Mouse (Mus musculus) midbrain, embryonic 14.5 days (tissue): Measurements from ENCODE around the gene 4833423E24Rik. TPM values are rescaled to one million over a fixed set of nuclear protein-coding genes. Genes with fewer than 3 reads are reported as not detected.

ENCODE experiments used
- ATAC-seq: fragments of 200-750 bp; cut with Nextera tagmentation; 2 replicates; pipeline ENCODE4 v1.8.0; 2017; ENCODE audit warnings: moderate number of reproducible peaks, moderate library complexity; ENCODE audit not compliant: low FRiP score, low TSS enrichment
- DNase-seq: peaks from one replicate; pipeline ENCODE4 v3.0.0-alpha.2; 2015
- H3K27ac ChIP-seq: fragments of 300-500 bp; sonication (generic); replicated peaks from 2 replicates; pipeline ENCODE4 v1.5.1; 2014; ENCODE audit warnings: mild to moderate bottlenecking, low read depth, low read length, moderate library complexity
- H3K27me3 ChIP-seq: fragments of 300-500 bp; sonication (generic); 2 replicates; pipeline ENCODE4 v1.6.1; 2014; ENCODE audit warnings: low read length, control low read depth, mixed read lengths; ENCODE audit not compliant: control insufficient read depth, insufficient read depth
- H3K36me3 ChIP-seq: fragments of 300-500 bp; sonication (generic); 2 replicates; pipeline ENCODE4 v1.6.1; 2014; ENCODE audit warnings: low read length, control low read depth; ENCODE audit not compliant: control insufficient read depth, insufficient read depth
- H3K4me1 ChIP-seq: fragments of 300-500 bp; sonication (generic); 2 replicates; pipeline ENCODE4 v1.6.1; 2014; ENCODE audit warnings: mild to moderate bottlenecking, antibody characterized with exemption, low read length, control low read depth; ENCODE audit not compliant: control insufficient read depth, insufficient read depth
- H3K4me2 ChIP-seq: fragments of 300-500 bp; sonication (generic); 2 replicates; pipeline ENCODE4 v1.6.1; 2014; ENCODE audit warnings: mild to moderate bottlenecking, low read length, moderate library complexity
- H3K4me3 ChIP-seq: fragments of 300-500 bp; sonication (generic); replicated peaks from 2 replicates; pipeline ENCODE4 v1.5.1; 2014; ENCODE audit warnings: low read depth, low read length
- H3K9ac ChIP-seq: fragments of 300-500 bp; sonication (generic); replicated peaks from 2 replicates; pipeline ENCODE4 v1.6.1; 2014; ENCODE audit warnings: mild to moderate bottlenecking, low read length, moderate library complexity
- H3K9me3 ChIP-seq: fragments of 300-500 bp; sonication (generic); 2 replicates; pipeline ENCODE4 v1.6.1; 2016; ENCODE audit warnings: low read length, control low read depth, mixed read lengths; ENCODE audit not compliant: control insufficient read depth
- WGBS: fragments of 180-500 bp; shearing (Covaris S2); extraction: QIAGEN DNeasy Blood & Tissue Kit; methylation state at CpG from one replicate; pipeline ENCODE4 v1.1.7; 2014; 5-methylcytosine and 5-hydroxymethylcytosine counted together
- polyA plus RNA-seq: library from polyadenylated mRNA; unstranded; fragments of >200 nt; fragmentation: Nextera tagmentation; extraction: Ambion mirVana; gene quantifications from 2 replicates; pipeline ENCODE4 v1.2.1, GENCODE M21; 2014

The 4833423E24Rik gene
- polyA plus RNA-seq, 1 experiment from 2014 or later = 0.12 TPM

GRCm38 (mm10) chr2:85490396-85490795, 28.4 kb downstream of the 4833423E24Rik start:
- Histone ChIP-seq H3K36me3 (no peaks in the 10 kb centered on the region), H3K27me3 (no peaks in the 10 kb centered on the region), H3K9me3 (no peaks in the 10 kb centered on the region), H3K4me1 (no peaks in the 10 kb centered on the region), H3K4me3 (no peak overlapping the region), H3K9ac (no peak overlapping the region), H3K4me2 (no peak overlapping the region), H3K27ac (no peak overlapping the region)
- ATAC-seq = no peak
- WGBS = 46% methylated on average over 5 of the region's 5 CpGs
- no peak for DNase-seq

- no peak overlapping the region for H3K9ac ChIP-seq
- H3K4me3 ChIP-seq = no peak overlapping the region
- no peak overlapping the region for H3K4me2 ChIP-seq
- no peaks in the 10 kb centered on the region for H3K27me3 ChIP-seq
- no peaks in the 10 kb centered on the region for H3K36me3 ChIP-seq
- DNase-seq (no peak), ATAC-seq (no peak)
- H3K9me3 ChIP-seq = no peaks in the 10 kb centered on the region; the same call in 1 of the 2 replicates
- 84% methylated on average over 3 of the region's 3 CpGs for WGBS
- H3K27ac ChIP-seq = no peak overlapping the region
- no peaks in the 10 kb centered on the region for H3K4me1 ChIP-seq
Observed at GRCm38 (mm10) chr2:85466801-85467325, 52.0 kb downstream of the 4833423E24Rik start.

- no peaks in the 10 kb centered on the region for H3K36me3 ChIP-seq
- no peak within 1 kb of the TSS for H3K4me3 ChIP-seq
- no peak for ATAC-seq
- 19% methylated on average over 1 of the region's 1 CpGs for WGBS
- no peaks in the 10 kb centered on the region for H3K27me3 ChIP-seq
- H3K4me2 ChIP-seq = no peak within 1 kb of the TSS
- DNase-seq = no peak
- no peak within 1 kb of the TSS for H3K27ac ChIP-seq
- H3K9ac ChIP-seq = no peak within 1 kb of the TSS
- no peaks in the 10 kb centered on the region for H3K9me3 ChIP-seq
- H3K4me1 ChIP-seq = no peaks in the 10 kb centered on the region
Observed at GRCm38 (mm10) chr2:85443539-85443938, 75.3 kb downstream of the 4833423E24Rik start, which contains the start of gene Olfr995. Gene Olfr995, minus strand, starts transcription at chr2:85443639.

DNA sequence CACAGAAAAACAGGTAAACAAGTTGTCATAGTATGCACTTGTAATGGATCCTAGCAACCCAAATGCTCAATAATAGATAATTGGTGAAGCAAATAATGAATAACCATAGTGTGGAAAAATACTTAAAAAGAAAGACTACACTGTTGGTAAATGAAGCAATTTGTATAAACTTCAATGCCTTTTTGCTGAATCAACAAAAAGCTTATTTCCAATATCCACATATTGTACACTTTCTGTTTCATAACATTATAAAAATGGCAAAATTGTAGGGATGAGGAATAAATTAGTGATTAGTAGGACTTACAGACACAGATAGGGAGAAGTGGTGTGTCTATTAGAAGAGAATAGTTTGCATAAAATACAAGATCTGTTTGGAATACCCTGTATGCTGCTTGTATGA, 76.3 kb downstream of the 4833423E24Rik start:
- Histone ChIP-seq H3K27ac (no peak overlapping the region), H3K9me3 (no peaks in the 10 kb centered on the region), H3K4me1 (no peaks in the 10 kb centered on the region), H3K9ac (no peak overlapping the region), H3K27me3 (no peaks in the 10 kb centered on the region), H3K4me3 (no peak overlapping the region), H3K36me3 (no peaks in the 10 kb centered on the region), H3K4me2 (no peak overlapping the region)
- ATAC-seq (no peak), DNase-seq (no peak)

DNA sequence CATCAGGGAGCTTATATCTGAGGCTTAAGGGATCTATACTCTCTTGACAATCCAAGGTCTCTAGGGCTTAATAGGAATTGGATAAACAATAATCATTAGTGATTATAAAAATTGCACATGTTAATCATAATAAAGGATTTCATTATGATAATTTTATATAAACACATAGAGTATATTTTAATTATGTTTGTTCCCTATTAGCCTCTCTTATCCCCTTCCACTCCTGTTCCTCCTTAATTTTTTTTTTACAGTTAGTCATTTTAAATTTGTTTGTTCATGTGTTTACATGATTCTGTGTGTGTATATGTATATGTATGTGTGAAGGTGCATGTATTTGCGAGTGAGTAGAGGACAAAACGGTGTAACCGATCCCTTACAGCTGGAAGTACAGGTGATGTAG, 82.5 kb downstream of the 4833423E24Rik start, which contains the start of gene Olfr994:
Gene Olfr994 (minus strand): TSS at position 101 of the 400 bp plus-strand sequence.
- no peaks in the 10 kb centered on the region for H3K4me1 ChIP-seq
- ATAC-seq = no peak
- no peaks in the 10 kb centered on the region for H3K9me3 ChIP-seq
- no peaks in the 10 kb centered on the region for H3K36me3 ChIP-seq
- no peak within 1 kb of the TSS for H3K4me2 ChIP-seq
- 92% methylated on average over 3 of the region's 3 CpGs for WGBS
- H3K4me3 ChIP-seq = no peak within 1 kb of the TSS
- H3K9ac ChIP-seq = no peak within 1 kb of the TSS
- DNase-seq = no peak
- H3K27ac ChIP-seq = no peak within 1 kb of the TSS
- no peaks in the 10 kb centered on the region for H3K27me3 ChIP-seq

Other genes with a start within 250 kb of the 4833423E24Rik start
- gene Olfr987, start 179.7 kb downstream of the 4833423E24Rik start, polyA plus RNA-seq = not detected in 2 replicates
- not detected in 2 replicates for gene Olfr988, start 155.8 kb downstream of the 4833423E24Rik start, polyA plus RNA-seq
- gene Olfr992, start 109.6 kb downstream of the 4833423E24Rik start, polyA plus RNA-seq = not detected in 2 replicates
- not detected in 2 replicates for gene Olfr993, start 104.1 kb downstream of the 4833423E24Rik start, polyA plus RNA-seq
- not detected in 2 replicates for gene Olfr994, start 82.6 kb downstream of the 4833423E24Rik start, polyA plus RNA-seq
- not detected in 2 replicates for gene Olfr995, start 75.4 kb downstream of the 4833423E24Rik start, polyA plus RNA-seq
- not detected in 2 replicates for gene Olfr996, start 60.2 kb upstream of the 4833423E24Rik start, polyA plus RNA-seq
- not detected in 2 replicates for gene Olfr998, start 69.9 kb upstream of the 4833423E24Rik start, polyA plus RNA-seq
- not detected in 2 replicates for gene Olfr1000, start 92.9 kb upstream of the 4833423E24Rik start, polyA plus RNA-seq
- not detected in 2 replicates for gene Olfr1002, start 131.7 kb upstream of the 4833423E24Rik start, polyA plus RNA-seq
- not detected in 2 replicates for gene Olfr154, start 145.4 kb upstream of the 4833423E24Rik start, polyA plus RNA-seq
- not detected in 2 replicates for gene Olfr1006, start 159.7 kb upstream of the 4833423E24Rik start, polyA plus RNA-seq
- not detected in 2 replicates for gene Olfr1008, start 170.4 kb upstream of the 4833423E24Rik start, polyA plus RNA-seq
- gene Olfr1009, start 196.4 kb upstream of the 4833423E24Rik start, polyA plus RNA-seq = not detected in 2 replicates
- not detected in 2 replicates for gene Olfr1012, start 243.7 kb upstream of the 4833423E24Rik start, polyA plus RNA-seq
- gene Olfr1013, start 248.1 kb upstream of the 4833423E24Rik start, polyA plus RNA-seq = not detected in 2 replicates